Mouse (Mus musculus) heart, adult 2 months (tissue): ENCODE measurements at regions not wholly inside any gene's neighbourhood (a gene's known extent, or its start where the extent isn't known, plus 50 kb on each side); places are given as distances from the start of the nearest gene placed in this dataset.

Experiments used
- DNase-seq, 2 experiments: peaks; one replicate each; pipeline ENCODE4 v3.0.0; 2021
- H3K27ac ChIP-seq: fragments of 200-600 bp; 2 replicates; pipeline ENCODE4 v1.8.1; 2022
- H3K27me3 ChIP-seq: fragments of 200-500 bp; 2 replicates; pipeline ENCODE4 v1.6.1; 2012; ENCODE audit warnings: mild to moderate bottlenecking, low read length, inconsistent platforms, mixed read lengths; ENCODE audit not compliant: control insufficient read depth, insufficient read depth
- H3K36me3 ChIP-seq: fragments of 200-500 bp; 2 replicates; pipeline ENCODE4 v1.6.1; 2012; ENCODE audit warnings: low read length, inconsistent platforms; ENCODE audit not compliant: control insufficient read depth, insufficient read depth
- H3K4me1 ChIP-seq: fragments of 200-500 bp; 2 replicates; pipeline ENCODE4 v1.6.1; 2011; ENCODE audit warnings: low read length; ENCODE audit not compliant: control insufficient read depth, insufficient read depth
- H3K4me3 ChIP-seq: fragments of 200-600 bp; 2 replicates; pipeline ENCODE4 v1.8.1; 2022
- H3K79me2 ChIP-seq: fragments of 200-500 bp; replicated peaks from 2 replicates; pipeline ENCODE4 v1.6.1; 2012; ENCODE audit warnings: mild to moderate bottlenecking, inconsistent platforms, low read length, moderate library complexity, mixed read lengths; ENCODE audit not compliant: control insufficient read depth, insufficient read depth
- H3K9ac ChIP-seq: fragments of 200-500 bp; 2 replicates; pipeline ENCODE4 v1.6.1; 2012; ENCODE audit warnings: low read depth, mild to moderate bottlenecking, control low read depth, inconsistent platforms, low read length, mixed read lengths
- CTCF ChIP-seq: fragments of 200-600 bp; IDR thresholded peaks from 2 replicates; pipeline ENCODE4 v1.8.1; 2022; ENCODE audit warnings: antibody characterized with exemption, mild to moderate bottlenecking, moderate library complexity
- EP300 ChIP-seq: fragments of 200-500 bp; IDR thresholded peaks from 2 replicates; pipeline ENCODE4 v1.6.1; 2011; ENCODE audit warnings: low read depth, low read length, control low read depth; ENCODE audit not compliant: insufficient read depth
- POLR2A ChIP-seq: fragments of 200-500 bp; IDR thresholded peaks from 2 replicates; pipeline ENCODE4 v1.6.1; 2011; ENCODE audit warnings: mild to moderate bottlenecking, low read depth, low read length, control low read depth; ENCODE audit not compliant: insufficient read depth
- WGBS: fragments of 180-500 bp; shearing (Covaris S2); methylation state at CpG from one replicate; pipeline ENCODE4 v1.1.7; 2018; 5-methylcytosine and 5-hydroxymethylcytosine counted together
- intact Hi-C: fragments of 180-260 bp; cut with DNase I; formaldehyde crosslinking; loops from one replicate; pipeline ENCODE4 v1.15.1; 2025

GRCm38 (mm10) chr2:75538114-75538513 lies 120.9 kb upstream of the Hnrnpa3 start:
- no peak overlapping the region for H3K9ac ChIP-seq
- H3K27ac ChIP-seq, result no peak overlapping the region
- no peaks in the 10 kb centered on the region for H3K4me1 ChIP-seq
- no peaks in the 10 kb centered on the region for H3K36me3 ChIP-seq
- no peaks in the 10 kb centered on the region for H3K27me3 ChIP-seq
- WGBS, result 41% methylated on average over 4 of the region's 4 CpGs
- TF ChIP-seq CTCF, result no peak
- no peak for TF ChIP-seq EP300
- TF ChIP-seq POLR2A, result no peak
- no peaks in the 10 kb centered on the region for H3K79me2 ChIP-seq
- no peak overlapping the region for H3K4me3 ChIP-seq
- intact Hi-C loops, result no loop called here
- no peak for DNase-seq

- no peaks in the 10 kb centered on the region for H3K27me3 ChIP-seq
- H3K4me1 ChIP-seq, result no peaks in the 10 kb centered on the region
- no peaks in the 10 kb centered on the region for H3K36me3 ChIP-seq
- DNase-seq, result no peak
- no peak overlapping the region for H3K27ac ChIP-seq
- WGBS, result 89% methylated on average over 6 of the region's 6 CpGs
- H3K9ac ChIP-seq, result no peak overlapping the region
- no peaks in the 10 kb centered on the region for H3K79me2 ChIP-seq
- intact Hi-C loops, result no loop called here
- H3K4me3 ChIP-seq, result no peak overlapping the region
- TF ChIP-seq EP300 (no peak), POLR2A (no peak), CTCF (no peak)
These were observed 119.3 kb upstream of the Hnrnpa3 start for GRCm38 (mm10) chr2:75539726-75540125.

- Histone ChIP-seq H3K27ac (no peak overlapping the region), H3K4me3 (no peak overlapping the region), H3K9ac (no peak overlapping the region), H3K36me3 (no peaks in the 10 kb centered on the region), H3K79me2 (no peaks in the 10 kb centered on the region), H3K4me1 (no peaks in the 10 kb centered on the region), H3K27me3 (no peaks in the 10 kb centered on the region)
- WGBS, result 64% methylated on average over 5 of the region's 5 CpGs
- intact Hi-C loops, result no loop called here
- DNase-seq, result no peak
- TF ChIP-seq CTCF (no peak), EP300 (no peak), POLR2A (no peak)
These were observed 116.7 kb upstream of the Hnrnpa3 start for GRCm38 (mm10) chr2:75542331-75542730.

- H3K79me2 ChIP-seq, result no peaks in the 10 kb centered on the region
- H3K9ac ChIP-seq, result no peak overlapping the region
- no peaks in the 10 kb centered on the region for H3K27me3 ChIP-seq
- TF ChIP-seq CTCF (no peak), POLR2A (no peak), EP300 (no peak)
- H3K27ac ChIP-seq, result no peak overlapping the region
- intact Hi-C loops, result no loop called here
- peak in 1 of 2 experiments; percentile 13 for DNase-seq
- no peak overlapping the region for H3K4me3 ChIP-seq
- WGBS, result 28% methylated on average over 5 of the region's 5 CpGs
- no peaks in the 10 kb centered on the region for H3K36me3 ChIP-seq
- H3K4me1 ChIP-seq, result no peaks in the 10 kb centered on the region
These were observed 116.3 kb upstream of the Hnrnpa3 start for GRCm38 (mm10) chr2:75542781-75543180.

GRCm38 (mm10) chr2:75545971-75546370 lies 113.1 kb upstream of the Hnrnpa3 start:
- H3K27me3 ChIP-seq, result no peaks in the 10 kb centered on the region
- H3K36me3 ChIP-seq, result no peaks in the 10 kb centered on the region
- no peaks in the 10 kb centered on the region for H3K79me2 ChIP-seq
- H3K27ac ChIP-seq, result no peak overlapping the region
- intact Hi-C loops, result no loop called here
- H3K4me3 ChIP-seq, result no peak overlapping the region
- no peak for DNase-seq
- WGBS, result 84% methylated on average over 7 of the region's 7 CpGs
- no peak for TF ChIP-seq POLR2A
- TF ChIP-seq CTCF, result no peak
- no peak for TF ChIP-seq EP300
- no peaks in the 10 kb centered on the region for H3K4me1 ChIP-seq
- no peak overlapping the region for H3K9ac ChIP-seq

- no peak for DNase-seq
- Histone ChIP-seq H3K27me3 (no peaks in the 10 kb centered on the region), H3K4me1 (no peaks in the 10 kb centered on the region), H3K4me3 (no peak overlapping the region), H3K9ac (no peak overlapping the region), H3K79me2 (no peaks in the 10 kb centered on the region), H3K27ac (no peak overlapping the region), H3K36me3 (no peaks in the 10 kb centered on the region)
- TF ChIP-seq CTCF (no peak), EP300 (no peak), POLR2A (no peak)
- 89% methylated on average over 8 of the region's 8 CpGs for WGBS
- intact Hi-C loops, result no loop called here
These were observed 103.4 kb upstream of the Hnrnpa3 start for GRCm38 (mm10) chr2:75555676-75556075.
